Mouse (Mus musculus): Measurements from ENCODE around the gene Sowahb. TPM values are rescaled to one million over a fixed set of nuclear protein-coding genes. Genes with fewer than 3 reads are reported as not detected.

The Sowahb gene
- polyA plus RNA-seq, 1 experiment from 2014 or later, result 0.31 TPM

GRCm38 (mm10) chr5:93040095-93040494 lies 4.7 kb downstream of the Sowahb start:
- Histone ChIP-seq H3K27ac (no peak overlapping the region), H3K36me3 (no peaks in the 10 kb centered on the region), H3K9me3 (replicated peaks) (no peaks in the 10 kb centered on the region), H3K4me3 (no peak overlapping the region), H3K4me1 (peaks cover 25% of the 10 kb centered on the region), H3K9ac (no peak overlapping the region), H3K4me2 (replicated peaks) (no peak overlapping the region), H3K27me3 (peaks cover 42% of the 10 kb centered on the region)
- WGBS, result 57% methylated on average over 5 of the region's 5 CpGs
- ATAC-seq (ENCODE audit: low FRiP score), result no peak

DNA sequence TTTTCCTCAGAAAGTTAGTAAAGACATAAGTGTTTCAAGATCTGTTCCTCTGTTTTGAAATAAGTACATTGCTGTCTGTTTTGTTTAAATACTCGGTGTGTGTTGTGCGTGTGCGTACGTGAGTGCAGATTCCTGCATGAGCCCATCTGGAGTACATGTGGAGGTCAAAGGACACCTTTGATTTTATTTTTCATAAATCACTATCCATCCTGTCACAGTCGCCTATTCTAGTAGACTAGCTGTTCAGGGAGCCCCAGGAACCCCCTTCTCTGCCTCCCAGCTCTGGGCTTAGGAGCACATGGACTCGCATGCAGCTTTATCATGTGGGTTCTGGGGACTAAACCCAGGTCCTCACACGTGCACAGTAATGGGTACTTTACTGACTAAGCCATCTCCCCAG lies 8.6 kb downstream of the Sowahb start:
- Histone ChIP-seq H3K4me3 (no peak overlapping the region), H3K4me2 (replicated peaks) (no peak overlapping the region), H3K9ac (no peak overlapping the region), H3K27ac (no peak overlapping the region), H3K36me3 (no peaks in the 10 kb centered on the region), H3K27me3 (0 out of 2 replicates have a peak, but pooled peaks cover 4% of the 10 kb centered on the region), H3K4me1 (peaks cover 10% of the 10 kb centered on the region; the same call in 1 of the 2 replicates), H3K9me3 (replicated peaks) (no peaks in the 10 kb centered on the region)
- 65% methylated on average over 7 of the region's 7 CpGs for WGBS
- no peak for ATAC-seq (ENCODE audit: low FRiP score)

GRCm38 (mm10) chr5:93035285-93035684 lies 9.5 kb downstream of the Sowahb start:
- Histone ChIP-seq H3K9me3 (replicated peaks) (no peaks in the 10 kb centered on the region), H3K27me3 (0 out of 2 replicates have a peak, but pooled peaks cover 3% of the 10 kb centered on the region), H3K4me1 (peaks cover 10% of the 10 kb centered on the region; the same call in 1 of the 2 replicates), H3K4me3 (no peak overlapping the region), H3K27ac (no peak overlapping the region), H3K4me2 (replicated peaks) (no peak overlapping the region), H3K9ac (no peak overlapping the region), H3K36me3 (no peaks in the 10 kb centered on the region)
- WGBS, result 64% methylated on average over 1 of the region's 1 CpGs
- ATAC-seq (ENCODE audit: low FRiP score), result no peak

- WGBS, result 78% methylated on average over 5 of the region's 5 CpGs
- Histone ChIP-seq H3K4me1 (peaks cover 10% of the 10 kb centered on the region; the same call in 1 of the 2 replicates), H3K9ac (no peak overlapping the region), H3K27me3 (no peaks in the 10 kb centered on the region), H3K36me3 (no peaks in the 10 kb centered on the region), H3K4me3 (no peak overlapping the region), H3K4me2 (replicated peaks) (no peak overlapping the region), H3K27ac (no peak overlapping the region), H3K9me3 (replicated peaks) (no peaks in the 10 kb centered on the region)
- no peak for ATAC-seq (ENCODE audit: low FRiP score)
These were observed 11.5 kb downstream of the Sowahb start for GRCm38 (mm10) chr5:93033087-93033870.

DNA sequence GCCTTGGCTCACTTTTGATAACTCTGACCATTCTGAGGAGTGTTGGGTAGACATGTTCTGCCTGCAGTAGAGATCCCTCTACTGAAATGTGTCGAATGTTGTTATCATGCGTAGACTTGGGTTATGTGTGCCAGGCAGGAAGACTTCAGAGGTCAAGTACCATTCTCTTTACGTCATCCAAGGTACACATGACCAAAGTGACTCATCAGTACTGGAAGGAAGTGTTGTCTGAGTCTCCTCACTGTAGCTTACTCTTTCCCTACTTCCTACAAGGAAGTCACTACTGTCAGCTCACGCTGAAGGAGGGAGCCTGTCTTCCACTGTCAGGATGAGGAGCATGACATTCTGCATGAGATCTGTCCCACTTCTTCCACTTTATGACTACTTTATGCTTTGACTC lies 12.2 kb downstream of the Sowahb start:
- no peak overlapping the region for H3K4me2 ChIP-seq (replicated peaks)
- no peak overlapping the region for H3K27ac ChIP-seq
- no peak overlapping the region for H3K9ac ChIP-seq
- ATAC-seq (ENCODE audit: low FRiP score), result no peak
- WGBS, result 89% methylated on average over 4 of the region's 4 CpGs
- H3K9me3 ChIP-seq (replicated peaks), result no peaks in the 10 kb centered on the region
- no peaks in the 10 kb centered on the region for H3K36me3 ChIP-seq
- no peak overlapping the region for H3K4me3 ChIP-seq
- H3K27me3 ChIP-seq, result no peaks in the 10 kb centered on the region
- peaks cover 7% of the 10 kb centered on the region; the same call in 1 of the 2 replicates for H3K4me1 ChIP-seq

DNA sequence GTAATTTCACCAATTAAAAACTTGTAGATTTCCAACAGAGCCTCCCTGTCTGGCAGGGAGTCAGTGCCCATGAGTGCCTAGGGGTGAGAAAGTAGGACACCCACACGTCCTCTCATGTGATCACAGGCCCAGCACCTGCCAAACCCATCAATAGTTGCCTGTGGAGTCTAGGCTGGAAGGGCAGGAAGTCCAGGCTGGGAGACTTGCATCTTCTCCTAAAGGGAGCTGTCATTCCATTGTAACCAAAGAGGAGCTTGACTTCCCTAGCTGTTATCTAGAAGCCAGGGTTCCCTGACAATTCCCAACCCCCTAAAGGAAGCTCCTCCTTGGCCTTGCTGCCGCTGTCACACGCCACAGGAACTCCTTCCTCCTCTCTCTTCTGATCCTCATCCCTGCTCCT lies 14.0 kb downstream of the Sowahb start:
- Histone ChIP-seq H3K4me2 (replicated peaks) (no peak overlapping the region), H3K9ac (no peak overlapping the region), H3K36me3 (no peaks in the 10 kb centered on the region), H3K27ac (no peak overlapping the region), H3K27me3 (no peaks in the 10 kb centered on the region), H3K4me1 (no peaks in the 10 kb centered on the region), H3K4me3 (no peak overlapping the region), H3K9me3 (replicated peaks) (no peaks in the 10 kb centered on the region)
- WGBS, result 40% methylated on average over 3 of the region's 3 CpGs
- no peak for ATAC-seq (ENCODE audit: low FRiP score)

GRCm38 (mm10) chr5:93030411-93030810 lies 14.4 kb downstream of the Sowahb start:
- H3K9me3 ChIP-seq (replicated peaks), result no peaks in the 10 kb centered on the region

DNA sequence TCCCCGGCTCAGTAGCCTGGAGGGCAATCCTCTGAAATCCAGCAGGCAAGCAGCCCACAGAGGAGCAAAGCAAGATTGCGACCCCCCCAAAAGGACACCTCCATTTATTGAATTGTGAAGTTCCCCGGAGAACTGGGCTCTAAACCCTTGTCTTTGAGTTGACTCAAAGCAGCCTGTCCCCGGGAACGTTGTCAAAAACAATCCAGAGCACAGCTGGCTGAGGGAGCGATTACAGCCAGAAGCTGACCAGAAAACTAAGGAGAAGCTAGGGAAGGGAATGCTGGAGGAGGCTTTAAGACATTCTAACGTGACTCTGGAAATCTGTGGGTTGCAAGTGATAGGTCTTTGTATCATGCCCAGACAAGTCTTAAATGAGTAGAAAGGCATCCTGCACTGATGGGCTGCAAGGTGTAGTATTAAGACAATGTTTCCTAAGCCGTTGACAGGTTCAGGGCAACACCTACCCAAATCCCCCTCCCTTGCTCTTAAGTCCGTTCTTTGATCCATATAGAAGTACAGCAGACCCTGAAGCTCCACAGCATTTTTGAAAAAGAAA lies 17.6 kb downstream of the Sowahb start:
- Histone ChIP-seq H3K27me3 (no peaks in the 10 kb centered on the region), H3K4me1 (peaks cover 8% of the 10 kb centered on the region; the same call in 1 of the 2 replicates), H3K9ac (no peak overlapping the region), H3K4me3 (no peak overlapping the region), H3K9me3 (replicated peaks) (no peaks in the 10 kb centered on the region), H3K4me2 (replicated peaks) (no peak overlapping the region), H3K36me3 (no peaks in the 10 kb centered on the region), H3K27ac (no peak overlapping the region)
- ATAC-seq (ENCODE audit: low FRiP score), result no peak
- 57% methylated on average over 9 of the region's 9 CpGs for WGBS

More at GRCm38 (mm10) chr5:93030411-93030810, 14.4 kb downstream of the Sowahb start:
- H3K27me3 ChIP-seq, result no peaks in the 10 kb centered on the region
- H3K4me2 ChIP-seq (replicated peaks), result no peak overlapping the region
- no peak for ATAC-seq (ENCODE audit: low FRiP score)
- WGBS, result 85% methylated on average over 5 of the region's 5 CpGs
- H3K27ac ChIP-seq, result no peak overlapping the region
- no peaks in the 10 kb centered on the region for H3K36me3 ChIP-seq
- H3K4me3 ChIP-seq, result no peak overlapping the region
- no peak overlapping the region for H3K9ac ChIP-seq
- no peaks in the 10 kb centered on the region for H3K4me1 ChIP-seq

- H3K27ac ChIP-seq, result no peak overlapping the region
- H3K36me3 ChIP-seq, result no peaks in the 10 kb centered on the region
- no peak overlapping the region for H3K9ac ChIP-seq
- H3K27me3 ChIP-seq, result no peaks in the 10 kb centered on the region
- H3K4me1 ChIP-seq, result peaks cover 11% of the 10 kb centered on the region; the same call in 1 of the 2 replicates
- no peak overlapping the region for H3K4me2 ChIP-seq (replicated peaks)
- H3K4me3 ChIP-seq, result no peak overlapping the region
- no peak for ATAC-seq (ENCODE audit: low FRiP score)
- 53% methylated on average over 4 of the region's 4 CpGs for WGBS
- no peaks in the 10 kb centered on the region for H3K9me3 ChIP-seq (replicated peaks)
These were observed 18.2 kb downstream of the Sowahb start for GRCm38 (mm10) chr5:93026437-93027119.

- Histone ChIP-seq H3K4me3 (no peak overlapping the region), H3K9ac (no peak overlapping the region), H3K36me3 (no peaks in the 10 kb centered on the region), H3K4me2 (replicated peaks) (no peak overlapping the region), H3K9me3 (replicated peaks) (no peaks in the 10 kb centered on the region), H3K27ac (no peak overlapping the region), H3K27me3 (no peaks in the 10 kb centered on the region), H3K4me1 (peaks cover 11% of the 10 kb centered on the region; the same call in 1 of the 2 replicates)
- no peak for ATAC-seq (ENCODE audit: low FRiP score)
- 24% methylated on average over 7 of the region's 7 CpGs for WGBS
These were observed 20.0 kb downstream of the Sowahb start for GRCm38 (mm10) chr5:93024754-93025280.

GRCm38 (mm10) chr5:93022126-93022797 lies 22.6 kb downstream of the Sowahb start:
- Histone ChIP-seq H3K4me3 (no peak overlapping the region), H3K27ac (no peak overlapping the region), H3K9ac (no peak overlapping the region), H3K27me3 (no peaks in the 10 kb centered on the region), H3K36me3 (no peaks in the 10 kb centered on the region), H3K4me2 (replicated peaks) (no peak overlapping the region), H3K4me1 (peaks cover 11% of the 10 kb centered on the region; the same call in 1 of the 2 replicates), H3K9me3 (replicated peaks) (no peaks in the 10 kb centered on the region)
- 46% methylated on average over 7 of the region's 7 CpGs for WGBS
- no peak for ATAC-seq (ENCODE audit: low FRiP score)

All from hindbrain, embryonic 12.5 days (tissue).